Mouse (Mus musculus): ENCODE results near the gene Khdrbs1. TPM values are rescaled to one million over a fixed set of nuclear protein-coding genes. Genes with fewer than 3 reads are reported as not detected.
A peak's percentile ranks its signal among the peaks of the same experiment; 100 is the strongest.

The Khdrbs1 gene
- polyA plus RNA-seq, 1 experiment from 2014 or later, result 150 TPM

DNA sequence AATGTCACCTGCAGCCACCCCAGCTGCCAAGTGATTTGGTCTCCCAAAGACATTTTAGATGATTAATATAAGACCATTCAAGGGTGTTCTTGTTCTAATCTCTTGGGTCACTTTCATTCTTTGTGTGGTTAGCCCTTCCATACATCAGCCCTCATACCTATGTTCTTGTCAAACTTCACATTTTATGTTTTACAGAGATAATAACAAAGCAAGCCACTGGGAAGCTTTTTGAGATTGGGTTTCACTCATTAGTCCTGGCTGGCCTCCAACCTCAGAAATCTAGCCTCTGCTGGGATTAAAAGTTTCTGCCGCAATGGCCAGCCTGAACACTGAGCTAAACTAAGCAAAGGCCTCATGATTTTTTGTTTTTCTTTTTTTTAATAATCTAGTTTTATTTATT, 41.9 kb downstream of the Khdrbs1 start:
- peaks cover 68% of the 10 kb centered on the region for H3K4me1 ChIP-seq (replicated peaks)
- no peak overlapping the region for H3K4me3 ChIP-seq
- ATAC-seq (ENCODE audit: low read depth), result no peak
- H3K36me3 ChIP-seq, result peaks cover 20% of the 10 kb centered on the region
- no peaks in the 10 kb centered on the region for H3K27me3 ChIP-seq
- no peak overlapping the region for H3K9ac ChIP-seq
- no peaks in the 10 kb centered on the region for H3K9me3 ChIP-seq
- no peak overlapping the region for H3K27ac ChIP-seq (replicated peaks)
- 81% methylated on average over 1 of the region's 1 CpGs for WGBS
- H3K4me2 ChIP-seq, result no peak overlapping the region

DNA sequence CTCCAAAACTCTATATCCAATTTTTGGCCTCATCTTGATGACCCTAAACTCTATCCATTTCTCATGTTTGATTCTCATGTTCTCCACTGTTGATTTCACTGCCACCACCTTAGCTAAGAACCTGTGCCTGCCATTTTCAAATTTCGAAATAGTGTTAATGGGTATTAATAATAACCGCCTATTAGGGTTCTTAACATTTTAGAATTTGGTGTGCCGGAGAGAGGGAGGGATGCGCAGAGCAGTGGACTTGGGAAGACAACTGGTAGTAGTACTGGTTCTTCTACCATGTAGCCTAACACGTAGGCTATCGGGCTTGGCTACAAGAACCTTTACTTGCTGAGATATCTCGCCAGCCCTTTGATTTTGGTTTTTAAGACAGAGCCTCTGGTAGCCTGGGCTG, 44.9 kb downstream of the Khdrbs1 start:
- Histone ChIP-seq H3K4me2 (peak overlapping the region; percentile 60), H3K27me3 (no peaks in the 10 kb centered on the region), H3K9ac (peak overlapping the region; percentile 83), H3K4me1 (replicated peaks) (peaks cover 61% of the 10 kb centered on the region), H3K9me3 (no peaks in the 10 kb centered on the region), H3K4me3 (peak overlapping the region; percentile 62), H3K27ac (replicated peaks) (peak overlapping the region; percentile 98), H3K36me3 (peaks cover 22% of the 10 kb centered on the region)
- no peak for ATAC-seq (ENCODE audit: low read depth)
- WGBS, result 82% methylated on average over 7 of the region's 7 CpGs

DNA sequence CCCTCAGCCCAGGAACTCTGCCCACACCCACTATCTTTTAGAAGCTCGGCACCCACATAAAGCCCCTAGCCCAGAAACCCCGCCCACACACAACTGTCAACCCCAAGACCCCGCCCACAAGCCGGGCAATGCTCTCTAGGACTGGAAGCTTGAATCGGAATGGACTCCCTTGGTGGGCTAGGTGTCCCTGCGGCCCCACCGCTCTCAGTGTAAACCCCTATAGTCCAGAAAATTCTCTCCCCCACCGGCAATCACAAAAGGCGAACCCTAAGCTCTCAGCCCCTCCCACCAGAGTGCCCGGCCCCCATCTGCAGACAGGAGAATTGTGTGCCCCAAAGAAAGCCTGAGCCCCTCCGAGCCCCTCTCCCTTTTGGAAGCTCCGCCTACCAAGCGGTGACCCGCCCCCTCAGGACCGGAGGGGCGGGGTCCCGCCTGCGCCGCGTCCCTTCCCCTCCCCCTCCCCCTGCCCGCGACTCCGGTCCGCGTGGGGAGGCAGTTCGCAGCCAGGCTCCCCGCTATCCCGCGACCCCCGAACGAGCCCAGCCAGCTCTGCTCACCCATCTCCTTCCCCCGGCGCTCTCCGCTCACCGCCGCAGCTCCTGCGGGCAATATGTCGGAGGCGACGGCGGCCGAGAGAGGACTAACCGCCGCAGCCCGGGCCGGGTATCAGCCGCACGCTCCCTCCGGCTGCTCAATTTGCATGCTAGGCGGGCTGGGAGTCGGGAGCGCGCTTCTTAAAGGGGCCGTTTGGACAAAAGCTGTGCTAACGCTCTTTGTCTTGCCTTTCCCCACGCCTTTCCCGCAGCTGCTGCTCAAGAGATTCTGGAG, 45.7 kb downstream of the Khdrbs1 start, which contains the start of gene Tmem39b:
Tmem39b (minus strand) TSS at position 681 of the 828 bp plus-strand sequence.
- Histone ChIP-seq H3K27ac (replicated peaks) (peak within 1 kb of the TSS; percentile 98), H3K27me3 (no peaks in the 10 kb centered on the region), H3K36me3 (peaks cover 30% of the 10 kb centered on the region), H3K9me3 (no peaks in the 10 kb centered on the region), H3K4me3 (peak within 1 kb of the TSS; percentile 62), H3K9ac (peak within 1 kb of the TSS; percentile 83), H3K4me2 (peak within 1 kb of the TSS; percentile 60), H3K4me1 (replicated peaks) (peaks cover 54% of the 10 kb centered on the region)
- WGBS, result under 1% methylated on average over 51 of the region's 57 CpGs
- peak; percentile 92 for ATAC-seq (ENCODE audit: low read depth)

DNA sequence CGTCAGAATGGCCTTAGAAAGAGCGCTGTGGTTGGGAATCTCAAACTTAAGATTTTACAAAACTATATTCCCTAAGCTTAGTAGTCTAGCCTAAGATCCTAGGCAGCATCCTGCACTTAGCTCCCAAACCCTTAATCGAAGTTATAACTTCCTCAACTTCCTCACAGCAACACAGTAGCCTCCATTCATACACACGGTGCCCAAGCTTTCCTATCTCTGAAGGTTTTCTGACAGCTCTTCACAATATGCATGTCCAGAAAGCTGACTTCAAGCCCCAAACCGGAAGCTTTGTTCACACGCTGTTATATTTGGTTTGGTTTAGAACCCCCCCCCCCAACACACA, 46.3 kb downstream of the Khdrbs1 start:
- H3K27ac ChIP-seq (replicated peaks), result peak overlapping the region; percentile 98
- 0 out of 2 replicates have a peak, but pooled peaks have one; percentile 0 for ATAC-seq (ENCODE audit: low read depth)
- peak overlapping the region; percentile 83 for H3K9ac ChIP-seq
- 23% methylated on average over 6 of the region's 6 CpGs for WGBS
- H3K4me2 ChIP-seq, result peak overlapping the region; percentile 60
- peak overlapping the region; percentile 62 for H3K4me3 ChIP-seq
- peaks cover 36% of the 10 kb centered on the region for H3K36me3 ChIP-seq
- no peaks in the 10 kb centered on the region for H3K27me3 ChIP-seq
- H3K4me1 ChIP-seq (replicated peaks), result peaks cover 51% of the 10 kb centered on the region
- no peaks in the 10 kb centered on the region for H3K9me3 ChIP-seq

DNA sequence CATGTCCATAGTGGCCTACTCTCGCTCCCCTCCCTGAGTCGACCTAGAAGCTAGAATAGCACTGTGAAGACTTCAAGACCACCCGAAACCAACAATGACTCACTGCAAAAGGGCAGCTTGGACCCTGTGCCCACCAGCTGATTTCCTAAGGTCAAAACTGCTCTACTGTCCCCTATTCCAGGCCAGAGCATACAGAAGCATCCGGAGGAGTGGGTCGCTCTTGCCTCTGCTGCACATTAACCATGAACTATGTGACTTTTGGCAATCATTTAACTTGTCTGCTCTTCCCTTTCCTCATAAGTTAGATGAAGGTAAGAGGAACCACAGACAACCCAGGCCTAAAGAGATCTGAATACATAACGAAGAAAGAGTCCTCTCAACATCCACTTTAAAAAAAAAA, 57.6 kb downstream of the Khdrbs1 start:
- Histone ChIP-seq H3K9ac (no peak overlapping the region), H3K27ac (replicated peaks) (no peak overlapping the region), H3K4me2 (no peak overlapping the region), H3K36me3 (peaks cover 95% of the 10 kb centered on the region), H3K9me3 (no peaks in the 10 kb centered on the region), H3K4me1 (replicated peaks) (no peaks in the 10 kb centered on the region), H3K27me3 (no peaks in the 10 kb centered on the region), H3K4me3 (no peak overlapping the region)
- 95% methylated on average over 6 of the region's 6 CpGs for WGBS
- ATAC-seq (ENCODE audit: low read depth), result no peak

DNA sequence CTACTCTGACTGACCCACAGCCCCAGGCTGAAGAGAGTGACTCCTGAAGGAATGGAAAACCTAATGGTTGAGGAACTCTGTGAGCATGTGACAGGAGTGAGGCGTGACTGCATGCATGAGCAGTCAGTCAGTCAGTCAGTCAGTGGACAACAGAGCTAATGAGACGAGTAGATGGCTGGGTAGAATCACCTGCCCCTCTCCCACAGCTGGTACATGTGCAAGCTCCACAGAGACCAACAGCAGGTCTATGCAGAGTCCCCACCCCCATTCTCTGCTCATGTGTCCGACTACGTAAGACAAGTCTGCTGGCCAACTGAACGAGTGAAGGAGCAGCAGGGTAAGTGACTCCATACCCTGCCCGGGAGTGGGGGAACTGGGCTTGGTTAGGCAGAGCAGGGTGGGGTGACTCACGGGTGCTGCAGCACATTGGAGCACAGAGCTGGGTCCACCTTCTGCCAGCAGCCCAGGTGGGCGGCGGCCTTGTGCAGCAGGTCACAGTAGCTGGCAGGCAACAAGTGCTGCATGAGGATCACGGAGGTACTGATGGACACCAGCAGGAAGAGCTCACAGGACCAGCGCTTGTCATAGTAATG, 58.1 kb downstream of the Khdrbs1 start:
- Histone ChIP-seq H3K36me3 (peaks cover 94% of the 10 kb centered on the region), H3K27ac (replicated peaks) (no peak overlapping the region), H3K4me1 (replicated peaks) (no peaks in the 10 kb centered on the region), H3K4me2 (no peak overlapping the region), H3K9me3 (no peaks in the 10 kb centered on the region), H3K27me3 (no peaks in the 10 kb centered on the region), H3K9ac (no peak overlapping the region), H3K4me3 (no peak overlapping the region)
- WGBS, result 92% methylated on average over 11 of the region's 11 CpGs
- ATAC-seq (ENCODE audit: low read depth), result no peak

DNA sequence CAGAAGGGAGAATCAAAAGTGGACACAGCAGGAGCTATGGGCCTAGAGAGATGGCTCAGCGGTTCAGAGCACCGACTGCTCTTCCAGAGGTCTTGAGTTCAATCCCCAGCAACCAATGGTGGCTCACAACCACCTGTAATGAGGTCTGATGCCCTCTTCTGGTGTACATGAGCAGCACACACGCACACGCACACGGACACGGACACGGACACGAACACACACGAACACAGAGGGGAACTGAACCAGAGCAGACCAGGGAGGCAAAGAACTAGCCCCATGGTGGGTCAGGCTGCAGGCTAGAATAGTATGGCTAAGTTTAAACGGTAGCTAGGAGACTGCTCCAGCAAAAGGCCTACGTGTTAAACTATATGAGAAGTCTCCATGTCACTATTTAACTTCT, 60.3 kb downstream of the Khdrbs1 start:
- Histone ChIP-seq H3K36me3 (peaks cover 97% of the 10 kb centered on the region), H3K4me1 (replicated peaks) (no peaks in the 10 kb centered on the region), H3K27me3 (no peaks in the 10 kb centered on the region), H3K4me3 (no peak overlapping the region), H3K4me2 (no peak overlapping the region), H3K9me3 (no peaks in the 10 kb centered on the region), H3K27ac (replicated peaks) (no peak overlapping the region), H3K9ac (no peak overlapping the region)
- no peak for ATAC-seq (ENCODE audit: low read depth)
- 98% methylated on average over 11 of the region's 11 CpGs for WGBS

DNA sequence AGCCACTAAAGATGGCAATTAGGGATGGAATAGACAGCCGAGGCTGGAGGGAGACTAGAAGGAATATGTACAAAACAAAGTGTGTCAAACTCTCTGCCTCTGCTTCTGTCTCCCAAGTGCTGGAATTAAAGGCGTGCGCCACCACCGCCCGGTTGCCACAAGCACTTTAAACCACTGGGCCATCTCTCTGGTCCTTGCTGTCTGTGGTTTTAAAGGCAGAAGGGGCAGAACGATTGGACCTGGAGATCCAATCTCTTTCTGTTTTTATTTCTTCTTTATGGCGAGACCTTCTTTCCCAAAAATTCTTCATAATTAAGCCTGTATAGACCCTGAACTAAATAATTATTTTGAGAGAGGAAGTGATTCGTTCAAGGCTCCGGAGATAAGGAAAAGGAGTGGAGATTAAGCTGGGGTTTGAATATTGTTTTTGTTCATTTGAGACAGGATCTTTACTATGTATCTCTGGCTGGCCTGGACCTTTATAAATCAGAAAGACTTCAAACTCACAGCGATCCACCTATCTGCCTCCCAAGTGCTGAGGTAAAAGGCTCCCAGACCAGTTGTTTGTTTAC, 69.1 kb downstream of the Khdrbs1 start:
- Histone ChIP-seq H3K4me2 (peak overlapping the region; percentile 97), H3K4me1 (replicated peaks) (peaks cover 20% of the 10 kb centered on the region), H3K36me3 (peaks cover 30% of the 10 kb centered on the region), H3K27me3 (no peaks in the 10 kb centered on the region), H3K4me3 (peak overlapping the region; percentile 97), H3K9ac (peak overlapping the region; percentile 94), H3K9me3 (no peaks in the 10 kb centered on the region), H3K27ac (replicated peaks) (peak overlapping the region; percentile 87)
- WGBS, result 11% methylated on average over 10 of the region's 10 CpGs
- ATAC-seq (ENCODE audit: low read depth), result no peak

DNA sequence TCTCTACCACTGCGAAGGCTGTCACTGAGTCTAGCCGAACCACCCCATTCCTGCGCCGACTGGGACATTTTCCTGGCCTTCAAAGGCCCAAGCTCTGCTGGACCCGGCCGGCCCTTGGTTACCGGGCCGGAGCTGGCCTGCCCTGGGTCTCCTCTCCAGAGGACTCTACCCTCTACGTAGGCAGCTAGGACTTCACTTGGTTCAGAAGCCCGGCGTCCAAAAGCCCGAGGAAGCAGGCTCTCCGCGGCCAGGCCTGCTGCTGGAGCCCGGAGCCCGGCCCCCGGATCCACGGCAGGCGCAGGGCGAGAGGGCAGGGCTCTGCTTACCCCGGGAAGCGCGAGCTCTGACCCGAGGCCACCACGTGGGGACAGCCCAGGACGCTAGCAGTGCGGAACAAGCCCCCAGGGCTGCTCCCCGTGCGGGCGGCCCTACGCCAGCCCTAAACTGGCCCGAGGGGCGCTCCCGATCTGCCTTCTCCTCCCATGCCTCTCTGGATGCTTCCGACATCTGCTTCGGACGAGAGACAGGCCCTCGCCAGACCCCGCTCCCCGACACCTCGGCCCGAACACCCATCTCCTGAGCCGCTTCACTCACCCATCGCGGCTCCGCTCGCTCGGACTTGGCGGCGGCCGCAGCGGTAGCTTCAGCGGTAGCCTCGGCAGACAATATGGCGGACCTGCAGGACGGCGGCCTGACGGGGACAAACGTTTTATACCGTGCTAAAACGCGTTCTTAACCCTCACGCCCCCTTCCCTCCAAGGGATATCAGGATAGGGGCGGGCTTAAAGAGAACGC, 69.8 kb downstream of the Khdrbs1 start, which contains the start of gene Kpna6:
Kpna6 (minus strand) TSS at position 685 of the 795 bp plus-strand sequence.
- Histone ChIP-seq H3K4me1 (replicated peaks) (peaks cover 20% of the 10 kb centered on the region), H3K36me3 (peaks cover 25% of the 10 kb centered on the region), H3K27me3 (no peaks in the 10 kb centered on the region), H3K27ac (replicated peaks) (peak within 1 kb of the TSS; percentile 87), H3K4me3 (peak within 1 kb of the TSS; percentile 97), H3K4me2 (peak within 1 kb of the TSS; percentile 97), H3K9ac (peak within 1 kb of the TSS; percentile 94), H3K9me3 (no peaks in the 10 kb centered on the region)
- under 1% methylated on average over 65 of the region's 65 CpGs for WGBS
- ATAC-seq (ENCODE audit: low read depth), result peak; percentile 92

DNA sequence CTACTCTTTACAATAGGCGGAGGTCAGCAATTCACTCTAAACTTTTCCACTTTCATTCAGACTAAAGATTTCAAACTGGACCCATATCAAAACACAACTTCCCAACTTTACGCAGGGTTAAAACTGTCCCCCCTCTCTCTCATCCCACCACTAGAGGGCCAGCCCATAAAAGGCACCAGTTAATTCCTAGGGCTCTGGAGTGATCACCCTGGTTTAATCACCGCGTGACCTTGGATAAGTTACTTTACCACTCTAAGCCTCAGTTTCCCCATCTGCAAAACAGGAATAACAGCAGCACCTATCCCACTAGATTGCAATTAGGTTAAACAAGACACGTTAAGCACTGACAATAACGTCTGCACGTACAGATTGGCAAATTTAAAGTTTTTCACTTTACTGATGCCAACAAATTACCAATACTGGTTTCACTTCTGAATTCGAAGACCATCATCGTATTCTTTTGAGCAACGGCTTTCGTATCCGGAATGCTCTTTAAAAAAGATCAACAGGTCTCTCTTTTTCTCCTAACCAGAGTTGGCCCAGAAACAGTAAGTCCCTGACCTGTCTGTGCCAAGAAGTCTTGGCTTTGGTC, 70.5 kb downstream of the Khdrbs1 start:
- no peaks in the 10 kb centered on the region for H3K27me3 ChIP-seq
- peak overlapping the region; percentile 94 for H3K9ac ChIP-seq
- peak overlapping the region; percentile 97 for H3K4me2 ChIP-seq
- H3K36me3 ChIP-seq, result peaks cover 25% of the 10 kb centered on the region
- H3K9me3 ChIP-seq, result no peaks in the 10 kb centered on the region
- 9% methylated on average over 12 of the region's 12 CpGs for WGBS
- peak overlapping the region; percentile 87 for H3K27ac ChIP-seq (replicated peaks)
- no peak for ATAC-seq (ENCODE audit: low read depth)
- H3K4me1 ChIP-seq (replicated peaks), result peaks cover 20% of the 10 kb centered on the region
- H3K4me3 ChIP-seq, result peak overlapping the region; percentile 97

DNA sequence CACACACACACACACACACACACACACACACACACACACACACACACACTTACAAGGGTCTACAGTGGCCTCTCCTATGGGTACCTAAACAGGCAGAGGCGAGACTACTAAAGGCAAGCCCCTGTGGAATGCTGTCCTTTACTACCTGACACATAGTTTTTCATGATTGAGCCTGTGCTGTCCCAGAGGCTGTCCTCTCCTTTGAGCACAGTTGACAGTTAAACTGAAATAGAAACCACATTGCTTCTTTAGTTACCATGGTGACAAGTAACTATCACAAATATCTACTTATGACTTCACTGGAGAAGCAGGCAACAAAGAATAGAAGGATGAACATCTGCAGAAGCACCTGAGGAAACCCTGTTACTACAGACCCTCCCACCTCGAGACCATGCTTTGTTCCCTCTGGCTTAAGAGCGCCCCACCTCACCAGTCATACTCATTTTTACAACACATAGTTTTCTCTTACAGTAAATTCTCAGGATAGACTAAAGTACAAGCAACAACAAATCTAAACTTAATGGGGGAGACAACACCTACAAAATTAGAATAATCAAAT, 79.8 kb downstream of the Khdrbs1 start:
- no peak overlapping the region for H3K9ac ChIP-seq
- no peak overlapping the region for H3K27ac ChIP-seq (replicated peaks)
- no peaks in the 10 kb centered on the region for H3K4me1 ChIP-seq (replicated peaks)
- peaks cover 62% of the 10 kb centered on the region for H3K36me3 ChIP-seq
- no peak for ATAC-seq (ENCODE audit: low read depth)
- no peaks in the 10 kb centered on the region for H3K9me3 ChIP-seq
- H3K27me3 ChIP-seq, result no peaks in the 10 kb centered on the region
- no peak overlapping the region for H3K4me2 ChIP-seq
- no peak overlapping the region for H3K4me3 ChIP-seq
- 86% methylated on average over 3 of the region's 3 CpGs for WGBS

Data from neural tube, embryonic 13.5 days (tissue).